Mouse (Mus musculus) ES-CJ7 (cell line): Measurements from ENCODE around the gene Plekhj1.
"Not testable (repeated sequence)": the region's sequence is repeated elsewhere in the genome, so short reads cannot be mapped to it uniquely, and the experiment has no call there.

Experiments used
- DNase-seq: peaks from one replicate; pipeline ENCODE4 v3.0.0; 2011; ENCODE audit warnings: low read depth, low spot score

Plekhj1 gene

DNA sequence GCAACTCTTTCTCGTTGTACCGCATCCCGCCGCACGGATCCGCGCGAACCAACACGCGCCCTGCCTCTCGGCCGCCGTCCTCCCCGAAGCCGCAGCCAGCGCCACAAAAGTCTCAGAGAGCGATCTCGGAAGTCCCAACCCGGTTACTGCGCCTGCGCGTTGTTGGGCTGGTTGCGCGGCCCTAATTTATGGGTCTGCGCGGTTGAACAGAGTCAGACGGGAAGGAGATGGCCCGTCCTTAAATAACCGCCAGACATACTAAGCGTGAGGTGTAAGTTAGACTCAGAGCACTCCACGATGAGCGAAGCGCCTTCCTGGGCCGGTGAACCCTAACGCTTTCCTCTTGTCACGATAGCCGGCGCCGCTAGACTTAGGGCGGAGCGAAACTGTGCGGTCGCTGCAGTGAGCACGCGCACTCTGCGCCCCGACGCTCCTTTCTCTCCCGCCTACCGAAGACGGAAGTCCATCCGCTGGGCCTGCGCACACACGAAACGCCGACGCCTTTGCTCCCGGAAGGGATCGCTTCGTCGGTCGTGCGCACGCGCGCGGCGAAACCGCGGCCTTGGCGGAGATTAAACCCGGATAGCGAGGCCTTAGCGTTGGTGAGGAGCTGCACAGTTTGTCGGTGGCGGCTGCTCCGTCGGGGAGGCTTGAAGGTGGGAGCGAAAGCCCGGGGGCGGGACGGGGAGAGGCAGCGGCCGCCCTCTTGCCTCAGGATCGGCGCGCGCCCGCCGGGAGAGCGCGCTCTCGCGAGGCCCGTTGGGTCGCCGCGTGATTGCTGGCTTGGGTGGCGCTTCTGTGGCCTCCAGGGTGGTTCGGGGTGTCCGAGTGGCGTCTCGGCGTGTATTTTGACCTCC, at the start of gene Plekhj1, which contains the start of gene Sf3a2:
Gene Plekhj1 (minus strand): TSS at position 477 of the 857 bp plus-strand sequence.
Gene Sf3a2 (plus strand): TSS at position 49 of the 857 bp plus-strand sequence.
- peak; percentile 98 for DNase-seq

DNA sequence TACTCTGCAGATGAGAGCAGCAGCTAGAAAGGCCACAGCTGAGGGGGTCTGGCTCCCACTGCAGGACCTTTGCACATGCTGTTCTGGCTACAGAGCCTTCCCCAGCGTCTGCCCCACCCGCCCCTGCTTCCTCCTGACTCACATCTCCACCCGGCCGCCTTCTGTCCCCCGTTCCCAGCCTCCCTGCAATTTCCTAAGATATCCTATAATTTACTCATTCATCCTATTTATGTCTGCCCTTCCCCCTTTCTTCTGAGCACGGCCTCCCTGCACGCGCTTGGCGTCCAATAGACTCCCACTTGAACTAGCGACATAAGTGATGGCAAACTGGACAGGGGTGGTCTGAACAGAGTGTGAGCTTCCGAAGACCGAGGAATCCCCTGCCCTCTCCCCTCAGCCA, 47.3 kb upstream of the Plekhj1 start:
- no peak for DNase-seq

DNA sequence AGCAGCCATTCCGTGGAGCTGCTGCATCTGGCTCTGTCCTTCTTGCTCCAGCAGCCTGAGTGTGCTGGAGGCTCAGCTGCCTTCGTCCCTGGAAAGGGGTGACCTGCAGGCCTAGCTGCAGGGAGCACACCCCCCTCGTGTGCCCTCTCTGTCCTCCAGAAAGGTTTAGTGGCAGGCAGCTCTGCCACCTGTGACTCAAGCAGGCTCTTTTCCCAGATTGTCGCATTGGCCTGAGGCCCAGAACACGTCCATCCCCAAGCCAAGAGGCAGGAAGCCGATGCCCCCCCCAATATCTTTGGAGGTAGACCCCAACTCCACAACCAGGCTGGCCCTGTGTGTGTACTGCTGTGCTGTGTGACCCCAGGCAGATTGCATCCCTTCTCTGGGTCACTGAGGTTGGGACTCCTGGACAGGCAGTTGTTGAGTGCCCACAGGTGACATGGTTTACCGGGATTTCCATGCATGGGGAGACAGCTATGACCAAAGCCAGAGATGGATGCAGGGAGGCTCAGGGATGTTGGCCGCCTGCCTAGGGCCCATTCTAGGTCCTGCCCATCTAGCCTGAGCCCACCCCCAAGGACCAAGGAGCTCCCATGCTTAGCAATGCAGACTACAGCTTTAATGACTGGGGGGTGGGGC, 46.7 kb upstream of the Plekhj1 start:
- no peak for DNase-seq

DNA sequence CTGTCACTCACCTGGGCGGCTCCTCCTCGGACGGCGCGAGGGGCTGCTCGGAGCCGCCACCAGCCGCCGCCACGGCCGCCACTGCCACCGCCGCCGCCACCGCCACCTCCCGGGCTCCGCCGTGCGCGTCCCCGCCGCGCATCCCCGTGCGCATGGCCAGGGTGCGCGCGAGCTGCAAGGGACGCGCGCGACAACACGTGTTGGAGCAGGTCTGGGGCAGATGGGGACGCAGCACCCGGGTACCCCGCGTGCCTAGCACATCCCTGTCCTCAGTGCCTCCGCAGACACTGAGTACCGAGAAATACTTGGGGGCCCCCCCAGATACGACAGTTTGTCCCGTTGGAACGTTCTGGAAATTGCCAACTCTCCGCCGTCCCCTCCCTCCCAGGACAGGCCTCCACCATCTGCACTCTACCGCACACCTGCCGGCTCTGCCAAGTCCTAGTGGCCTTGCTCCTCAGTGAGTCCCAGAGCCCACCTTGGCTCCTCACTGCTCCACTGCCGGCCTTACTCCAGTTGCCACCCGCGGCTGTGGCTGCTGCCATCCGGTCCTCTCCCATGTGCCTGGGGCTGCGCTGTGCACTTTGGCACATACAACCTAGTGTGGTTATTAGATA, 45.6 kb upstream of the Plekhj1 start, which contains the start of gene Lingo3:
Gene Lingo3 (minus strand): TSS at position 109 of the 617 bp plus-strand sequence.
- DNase-seq, result no peak

DNA sequence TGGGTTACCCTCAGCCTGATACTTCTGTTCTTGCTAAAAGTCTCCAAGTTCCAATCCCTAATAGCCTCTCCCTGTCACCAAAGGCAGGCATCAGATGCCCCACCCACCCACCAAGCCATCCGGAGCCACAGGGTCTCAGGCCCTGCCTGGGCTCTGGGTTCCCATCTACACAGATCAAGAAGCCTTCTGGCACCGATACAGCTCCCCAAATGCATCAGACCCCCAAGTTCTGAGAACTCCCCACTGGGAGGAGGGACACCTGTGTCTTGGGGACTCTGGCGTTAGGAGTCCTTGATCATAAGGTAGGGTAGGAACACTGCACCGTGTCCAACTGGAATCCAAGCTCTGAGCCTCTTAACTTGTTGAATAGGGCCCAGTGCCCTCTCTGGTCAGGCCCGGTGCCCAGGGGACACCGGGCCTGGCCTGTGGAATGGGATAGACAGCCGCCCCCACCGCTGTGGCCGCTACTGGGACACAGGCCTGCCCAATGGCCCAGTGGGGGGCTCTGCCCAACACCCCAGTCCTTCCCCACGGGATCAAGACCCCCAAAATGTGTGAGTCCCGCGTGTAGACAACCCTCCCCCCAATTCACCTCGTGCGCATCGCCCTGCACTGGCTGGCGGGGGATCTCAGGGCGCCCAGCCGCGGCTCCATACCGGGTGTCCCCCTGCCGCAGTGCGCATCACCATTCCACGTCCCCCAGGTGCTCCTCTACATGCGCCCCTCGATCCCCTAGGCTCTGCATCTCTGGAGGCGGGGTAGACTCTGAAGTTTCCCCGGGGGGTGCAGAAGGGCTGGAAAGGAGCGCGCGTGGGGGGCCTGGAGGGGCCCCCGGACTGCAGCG, 44.9 kb upstream of the Plekhj1 start:
- DNase-seq, result no peak

DNA sequence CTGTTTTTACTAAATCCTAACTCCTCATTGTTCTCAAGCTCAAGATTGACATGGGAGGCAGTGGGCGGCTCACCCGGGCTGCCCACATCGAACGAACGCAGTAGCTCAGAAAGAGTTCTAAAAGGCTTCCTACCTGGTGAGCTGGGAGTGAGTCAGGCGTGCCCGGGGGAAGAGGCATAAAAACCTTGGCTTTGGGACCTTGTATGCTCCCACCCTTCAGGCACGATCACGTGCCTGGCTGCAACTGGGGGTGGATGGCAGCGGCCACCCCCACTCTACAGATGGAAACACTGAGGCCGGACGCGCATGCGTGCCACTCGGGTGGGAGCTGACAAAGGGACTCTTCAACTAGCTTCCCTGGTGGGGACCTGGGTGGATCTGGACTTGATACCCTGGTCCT, 43.9 kb upstream of the Plekhj1 start:
- no peak for DNase-seq

DNA sequence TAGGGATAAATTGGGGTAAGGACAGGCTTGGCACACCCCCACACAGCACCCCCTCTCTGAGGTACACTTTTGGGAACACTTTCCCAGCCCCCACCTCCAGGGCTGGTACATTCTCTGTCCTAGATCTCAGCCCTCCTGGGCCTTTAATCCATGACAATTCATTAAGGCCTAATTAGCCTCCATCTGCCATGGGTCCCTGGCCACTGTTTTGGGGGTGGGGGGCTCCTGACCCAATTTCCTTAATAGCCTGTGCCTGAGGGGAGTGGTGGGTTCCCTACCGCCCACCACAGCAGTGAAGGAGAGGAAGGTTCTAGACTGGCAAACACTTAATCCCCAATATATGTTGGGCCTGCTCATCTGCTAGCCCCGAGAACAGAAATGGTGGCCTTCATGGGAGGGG, 43.3 kb upstream of the Plekhj1 start:
- no peak for DNase-seq

DNA sequence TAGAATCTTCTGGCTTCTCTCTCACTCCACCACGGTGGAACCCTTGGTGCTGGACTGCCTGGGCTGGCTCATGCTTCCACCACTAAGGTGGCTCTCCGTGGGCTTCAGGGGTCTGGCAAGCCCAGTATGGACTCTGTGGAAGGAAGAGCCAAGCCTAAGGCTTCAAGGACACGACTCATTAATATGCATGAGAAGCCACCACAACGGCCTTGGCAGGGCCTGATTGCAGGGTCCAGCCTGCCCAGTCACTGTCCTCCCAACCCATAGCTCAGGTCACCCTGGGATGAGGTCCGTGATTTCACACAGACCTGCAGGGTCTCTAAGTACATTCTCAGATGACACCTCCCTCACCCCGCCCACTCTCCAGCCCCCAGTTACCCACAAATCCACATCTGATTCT, 41.4 kb upstream of the Plekhj1 start:
- DNase-seq, result no peak

DNA sequence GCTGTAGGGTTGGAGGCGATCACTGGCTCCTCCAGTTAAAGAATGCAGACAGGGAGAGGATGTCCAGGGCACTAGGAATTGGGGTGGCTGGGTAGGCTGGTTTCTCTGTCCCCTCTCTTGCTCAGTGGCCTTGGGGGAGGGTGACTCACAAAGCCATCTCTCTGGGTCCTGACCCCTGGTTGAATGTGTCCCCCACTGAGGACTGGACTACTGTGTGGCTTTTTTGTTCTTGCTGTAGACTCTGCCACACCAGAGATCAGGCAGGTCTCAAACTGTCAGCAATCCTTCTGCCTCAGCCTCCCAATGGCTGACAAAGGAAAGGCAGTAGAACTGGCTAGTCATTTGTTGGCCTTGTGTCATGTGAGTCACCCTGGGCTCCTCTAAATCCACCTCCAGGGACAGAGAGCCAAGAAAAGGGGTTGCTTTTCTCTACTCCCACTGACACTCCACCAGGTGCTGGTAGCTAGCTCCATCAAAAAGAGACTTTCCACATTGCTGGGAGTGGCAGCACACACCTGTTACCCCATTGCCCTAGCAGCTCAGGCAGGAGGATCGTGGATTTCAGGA, 40.0 kb upstream of the Plekhj1 start:
- DNase-seq, result no peak

DNA sequence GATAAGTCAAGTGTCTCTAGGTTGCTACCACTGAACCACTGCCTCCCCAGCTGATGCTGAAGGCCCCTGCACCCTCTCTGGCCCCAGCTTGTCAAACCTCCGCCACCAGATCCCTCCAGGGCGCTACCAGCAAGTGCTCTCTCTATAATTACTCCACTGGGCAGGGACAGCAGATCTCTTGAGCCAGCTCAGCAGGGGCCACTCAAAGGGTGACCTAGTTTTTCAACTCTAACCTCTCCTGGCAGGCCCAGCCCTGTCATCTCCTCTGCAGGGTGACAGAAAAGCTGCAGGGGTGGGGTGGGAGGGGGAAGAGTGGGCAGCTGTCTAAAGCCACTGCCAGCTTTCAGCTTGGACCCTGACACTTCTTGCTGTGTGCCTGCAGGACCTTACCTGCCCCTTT, 39.4 kb upstream of the Plekhj1 start:
- no peak for DNase-seq

DNA sequence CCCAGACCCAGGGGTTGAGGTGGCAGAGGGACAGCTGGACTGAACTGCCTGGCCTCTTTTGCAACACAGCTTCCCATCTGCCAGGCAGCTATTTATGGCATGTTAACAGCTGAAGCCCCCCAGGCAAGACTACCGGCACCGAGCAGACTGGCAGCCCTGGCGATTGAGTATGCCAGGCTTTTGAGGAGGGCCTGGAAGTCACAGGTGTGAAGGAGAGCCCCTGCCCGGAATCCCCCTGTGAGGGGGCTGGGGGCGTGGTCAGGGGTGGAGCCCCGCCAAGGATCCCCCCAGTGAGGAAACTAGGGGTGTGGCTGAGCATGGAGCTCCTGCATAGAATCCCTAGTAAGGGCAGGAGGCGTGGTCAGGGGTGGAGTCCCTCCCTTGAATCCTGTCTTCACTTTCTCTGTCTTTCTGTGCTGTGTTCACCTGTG, 38.5 kb upstream of the Plekhj1 start:
- DNase-seq, result peak; percentile 41

DNA sequence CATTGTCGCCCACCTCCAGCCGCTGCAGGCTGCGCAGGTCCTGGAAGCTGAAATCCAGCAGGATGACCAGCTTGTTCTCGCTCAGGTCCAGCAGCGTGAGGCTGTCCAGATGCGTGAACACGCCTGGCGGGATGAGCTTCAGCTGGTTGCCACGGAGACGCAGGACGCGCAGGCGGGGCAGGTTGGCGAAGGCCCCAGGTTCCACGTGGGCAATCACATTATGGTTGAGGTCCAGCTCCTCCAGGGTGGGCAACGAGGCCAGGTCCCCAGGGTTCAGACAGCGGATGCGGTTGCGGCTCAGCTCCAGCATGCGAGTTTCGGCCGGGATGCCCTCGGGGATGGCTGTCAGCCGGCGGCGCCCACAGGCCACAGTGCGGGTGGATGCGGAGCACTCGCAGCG, 37.2 kb upstream of the Plekhj1 start:
- no peak for DNase-seq

DNA sequence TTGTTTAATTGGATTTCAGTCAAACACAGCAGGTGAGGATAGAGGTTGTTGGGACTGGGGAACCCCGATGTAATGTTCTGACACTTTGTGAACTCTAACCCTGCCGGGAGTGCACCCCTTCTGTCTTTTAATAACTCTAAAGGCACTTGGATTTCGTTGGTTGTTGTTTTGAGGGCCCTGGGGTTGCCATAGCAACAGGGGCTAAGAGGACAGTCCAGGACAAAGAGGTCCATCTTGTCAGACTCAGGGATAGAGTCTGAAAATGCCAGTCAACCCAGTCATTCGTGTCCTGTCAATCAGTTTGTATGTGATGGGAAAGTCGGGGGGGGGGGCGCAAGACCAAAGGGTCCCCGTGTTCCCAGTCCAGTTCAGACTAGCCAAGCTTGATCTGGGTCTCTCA, 34.4 kb upstream of the Plekhj1 start:
- DNase-seq, result no peak

DNA sequence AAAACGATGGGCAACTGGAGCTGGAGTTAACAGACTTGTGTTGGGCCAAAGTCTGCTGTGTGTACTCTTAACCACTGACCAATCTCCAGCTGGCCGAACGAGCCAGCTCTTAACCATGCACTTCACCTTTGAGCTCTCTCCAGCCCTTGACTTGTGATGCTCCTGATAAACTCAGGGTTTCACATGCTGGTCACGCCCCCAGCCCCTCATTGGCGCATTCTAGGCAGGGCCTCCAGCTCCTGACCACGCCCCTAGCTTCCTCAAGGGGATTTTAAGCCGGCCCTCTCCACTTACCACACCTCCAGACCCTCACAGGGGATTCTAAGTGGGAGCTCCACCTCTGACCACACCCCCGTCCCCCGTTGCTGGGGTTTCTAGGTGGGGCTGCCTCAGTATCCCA, 32.7 kb upstream of the Plekhj1 start:
- DNase-seq, result peak; percentile 93

DNA sequence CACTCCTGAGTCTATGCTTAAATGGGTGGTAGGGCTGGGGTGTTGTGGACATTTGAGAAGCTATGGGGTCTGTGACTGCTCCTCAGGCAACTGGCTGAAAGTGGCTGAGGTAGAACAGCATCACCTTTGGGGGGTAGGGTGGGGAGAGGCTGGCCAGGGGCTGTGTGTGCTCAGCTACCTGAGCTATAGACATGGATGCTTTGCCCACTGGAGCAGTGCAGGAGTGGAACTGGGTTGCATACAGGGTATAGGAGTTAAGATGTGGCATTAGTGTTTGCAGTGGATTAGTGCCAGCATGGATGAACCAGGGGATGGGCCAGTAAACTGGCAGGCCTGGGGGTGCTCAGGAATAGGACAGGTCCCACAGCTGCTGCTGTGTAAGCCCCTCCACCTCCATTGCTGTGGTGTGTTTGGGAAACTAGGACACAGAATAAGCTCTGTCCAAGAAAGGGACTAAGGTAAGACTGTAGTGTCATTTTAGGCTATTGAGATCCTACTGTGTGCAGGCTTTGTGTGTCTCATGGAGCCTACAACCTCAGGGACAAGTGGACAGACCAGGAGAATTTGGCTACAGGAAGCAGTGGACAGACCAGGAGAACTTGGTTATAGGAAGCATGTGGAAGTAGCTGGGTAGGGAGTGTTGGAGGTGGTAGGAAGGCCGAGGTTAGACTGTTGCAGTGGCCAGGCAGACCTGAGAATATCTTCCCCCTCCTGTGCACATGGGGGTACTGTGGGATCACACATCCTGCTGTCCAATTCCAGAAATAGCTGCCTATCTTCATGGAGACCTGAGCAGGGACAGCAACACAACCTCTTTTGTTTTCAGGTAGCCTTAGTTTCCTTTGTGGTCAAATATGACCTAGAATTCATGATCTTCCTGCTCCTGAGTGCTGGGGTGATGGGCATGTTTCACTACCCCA, 31.2 kb upstream of the Plekhj1 start:
- DNase-seq, result no peak

DNA sequence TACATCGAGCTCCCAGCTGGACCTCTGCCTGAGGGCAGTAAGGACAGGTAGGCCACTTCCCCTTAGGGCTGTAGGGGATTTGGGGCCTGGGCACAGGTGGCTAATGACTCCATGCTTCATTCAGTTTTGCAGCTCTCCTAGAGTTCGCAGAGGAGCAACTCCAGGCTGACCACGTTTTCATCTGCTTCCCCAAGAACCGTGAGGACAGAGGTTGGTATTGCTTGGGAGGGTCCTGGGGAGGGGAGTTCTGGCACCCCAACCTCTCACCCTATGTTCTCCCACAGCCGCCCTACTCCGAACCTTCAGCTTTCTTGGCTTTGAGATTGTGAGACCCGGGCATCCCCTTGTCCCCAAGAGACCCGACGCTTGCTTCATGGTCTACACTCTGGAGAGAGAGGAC, 30.2 kb upstream of the Plekhj1 start:
- DNase-seq, result not testable (repeated sequence)

DNA sequence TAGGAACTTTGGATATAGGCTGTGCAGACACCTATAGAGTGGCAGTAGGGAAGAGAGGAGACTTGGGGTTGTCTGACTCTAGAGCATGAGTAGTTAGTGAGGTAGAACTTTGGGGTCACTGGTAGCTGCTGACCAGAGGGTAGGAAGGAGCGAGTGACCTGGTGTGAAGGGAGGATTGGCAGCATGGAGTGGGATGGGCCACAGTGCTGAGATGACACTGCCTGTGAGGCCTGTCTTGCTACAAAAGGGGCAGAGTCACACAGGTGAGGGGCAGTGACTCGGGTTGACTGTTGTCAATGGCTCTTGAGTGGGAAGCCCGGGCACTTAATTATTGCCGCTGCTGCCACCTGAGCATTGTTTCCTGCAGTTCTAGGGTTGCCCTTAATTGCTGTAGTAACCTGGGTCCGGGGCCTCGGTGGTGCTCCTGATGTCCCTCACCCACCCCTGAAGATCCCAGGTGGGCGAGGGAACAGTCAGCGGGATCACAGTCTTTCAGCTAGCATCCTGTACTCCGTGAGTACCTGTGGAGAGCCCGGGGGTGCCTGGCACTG, 29.5 kb upstream of the Plekhj1 start:
- DNase-seq, result no peak

DNA sequence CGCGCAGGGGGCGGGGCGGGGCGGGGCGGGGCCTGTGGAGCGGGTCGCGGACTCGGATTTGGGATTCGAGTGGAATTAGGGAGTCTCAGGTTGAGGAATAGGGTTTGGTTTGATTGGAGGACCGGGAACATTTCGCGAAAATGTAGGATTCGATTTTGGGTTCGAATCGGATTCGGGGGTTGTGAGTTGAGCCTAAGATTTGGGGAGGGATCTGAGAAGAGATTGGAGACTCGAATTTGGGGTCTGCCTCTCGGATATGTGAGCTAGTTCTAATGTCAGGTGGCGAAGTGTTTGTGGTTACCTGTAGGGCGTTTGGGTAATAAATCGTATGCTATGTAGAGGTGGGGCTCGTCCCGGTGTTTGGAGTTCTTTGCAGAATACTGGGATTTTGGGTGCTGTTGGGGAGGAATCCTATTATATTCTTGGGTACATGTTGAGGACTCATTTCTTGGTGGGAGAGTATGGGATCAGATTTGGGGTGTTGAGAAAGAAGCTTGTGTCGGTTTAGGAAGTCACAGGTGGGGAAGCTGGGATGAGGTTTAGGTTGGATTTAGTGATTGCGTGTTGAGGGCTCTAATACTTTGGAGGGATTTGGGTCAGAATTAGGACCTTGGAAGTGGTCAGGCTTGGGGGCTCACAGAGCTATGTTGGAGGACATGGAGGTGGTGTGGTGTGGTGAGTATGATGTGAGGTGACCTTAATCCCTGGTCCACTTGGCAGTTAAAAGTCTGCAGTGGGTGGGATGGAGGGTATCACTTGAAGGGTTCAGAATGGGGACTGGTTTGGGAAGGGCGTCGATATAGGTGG, 28.8 kb upstream of the Plekhj1 start:
- DNase-seq, result no peak
